Mouse (Mus musculus): ENCODE data around the gene Cabp4.

Gene Cabp4

GRCm38 (mm10) chr19:4143759-4144268 lies at the start of gene Cabp4:
Cabp4 (minus strand) TSS chr19:4144033.
- DNase-seq (ENCODE audit: inconsistent age in 2 of 2, low spot score in 1 of 2): no peak

- peak in 1 of 2 experiments; percentile 53 for DNase-seq (ENCODE audit: inconsistent age in 2 of 2, low spot score in 1 of 2)
Measured at GRCm38 (mm10) chr19:4193129-4193528, 49.3 kb upstream of the Cabp4 start.

GRCm38 (mm10) chr19:4192251-4192985 lies 48.6 kb upstream of the Cabp4 start:
- peak in 1 of 2 experiments; percentile 72 for DNase-seq (ENCODE audit: inconsistent age in 2 of 2, low spot score in 1 of 2)

- peak; percentile 96 to 98 for DNase-seq (ENCODE audit: inconsistent age in 2 of 2, low spot score in 1 of 2)
Measured at GRCm38 (mm10) chr19:4191528-4192250, 47.9 kb upstream of the Cabp4 start, which contains the start of gene Ppp1ca. Ppp1ca (plus strand) TSS chr19:4192065.

GRCm38 (mm10) chr19:4190831-4191334 lies 47.0 kb upstream of the Cabp4 start, which contains the start of gene Tbc1d10c:
Tbc1d10c (minus strand) TSS chr19:4191284.
- DNase-seq (ENCODE audit: inconsistent age in 2 of 2, low spot score in 1 of 2): peak; percentile 50 to 56

- peak in 1 of 2 experiments; percentile 49 for DNase-seq (ENCODE audit: inconsistent age in 2 of 2, low spot score in 1 of 2)
Measured at GRCm38 (mm10) chr19:4189051-4189620, 45.3 kb upstream of the Cabp4 start.

GRCm38 (mm10) chr19:4187303-4187702 lies 43.5 kb upstream of the Cabp4 start:
- no peak for DNase-seq (ENCODE audit: inconsistent age in 2 of 2, low spot score in 1 of 2)

- DNase-seq (ENCODE audit: inconsistent age in 2 of 2, low spot score in 1 of 2): peak in 1 of 2 experiments; percentile 60
Measured at GRCm38 (mm10) chr19:4184976-4185975, 41.4 kb upstream of the Cabp4 start.

GRCm38 (mm10) chr19:4183689-4184088 lies 39.9 kb upstream of the Cabp4 start:
- DNase-seq (ENCODE audit: inconsistent age in 2 of 2, low spot score in 1 of 2): no peak

GRCm38 (mm10) chr19:4181892-4182291 lies 38.1 kb upstream of the Cabp4 start:
- DNase-seq (ENCODE audit: inconsistent age in 2 of 2, low spot score in 1 of 2): peak; percentile 72 to 89

- no peak for DNase-seq (ENCODE audit: inconsistent age in 2 of 2, low spot score in 1 of 2)
Measured at GRCm38 (mm10) chr19:4180411-4180810, 36.6 kb upstream of the Cabp4 start.

GRCm38 (mm10) chr19:4175368-4175947 lies 31.6 kb upstream of the Cabp4 start, which contains the start of gene Carns1:
Carns1 (minus strand) TSS chr19:4175479.
- DNase-seq (ENCODE audit: inconsistent age in 2 of 2, low spot score in 1 of 2): peak in 1 of 2 experiments; percentile 67

- DNase-seq (ENCODE audit: inconsistent age in 2 of 2, low spot score in 1 of 2): no peak
Measured at GRCm38 (mm10) chr19:4172925-4173324, 29.1 kb upstream of the Cabp4 start.

- DNase-seq (ENCODE audit: inconsistent age in 2 of 2, low spot score in 1 of 2): no peak
Measured at GRCm38 (mm10) chr19:4171393-4172290, 27.8 kb upstream of the Cabp4 start.

GRCm38 (mm10) chr19:4170723-4171392 lies 27.0 kb upstream of the Cabp4 start:
- DNase-seq (ENCODE audit: inconsistent age in 2 of 2, low spot score in 1 of 2): no peak

- no peak for DNase-seq (ENCODE audit: inconsistent age in 2 of 2, low spot score in 1 of 2)
Measured at GRCm38 (mm10) chr19:4169810-4170209, 26.0 kb upstream of the Cabp4 start.

- DNase-seq (ENCODE audit: inconsistent age in 2 of 2, low spot score in 1 of 2): peak; percentile 100
Measured at GRCm38 (mm10) chr19:4169378-4169784, 25.5 kb upstream of the Cabp4 start.
